Mouse (Mus musculus): ENCODE measurements around the gene 4933402J07Rik. TPM values are rescaled to one million over a fixed set of nuclear protein-coding genes. Genes with fewer than 3 reads are reported as not detected.

4933402J07Rik gene
- polyA plus RNA-seq, 1 experiment: not detected

GRCm38 (mm10) chr8:87631776-87632175 lies 68.1 kb downstream of the 4933402J07Rik start:
- Histone ChIP-seq H3K4me1 (ENCODE audit: control insufficient read depth, insufficient read depth, low read length) (no peaks in the 10 kb centered on the region), H3K4me3 (replicated peaks; ENCODE audit: control insufficient read depth, low read depth, low read length) (no peak overlapping the region)

DNA sequence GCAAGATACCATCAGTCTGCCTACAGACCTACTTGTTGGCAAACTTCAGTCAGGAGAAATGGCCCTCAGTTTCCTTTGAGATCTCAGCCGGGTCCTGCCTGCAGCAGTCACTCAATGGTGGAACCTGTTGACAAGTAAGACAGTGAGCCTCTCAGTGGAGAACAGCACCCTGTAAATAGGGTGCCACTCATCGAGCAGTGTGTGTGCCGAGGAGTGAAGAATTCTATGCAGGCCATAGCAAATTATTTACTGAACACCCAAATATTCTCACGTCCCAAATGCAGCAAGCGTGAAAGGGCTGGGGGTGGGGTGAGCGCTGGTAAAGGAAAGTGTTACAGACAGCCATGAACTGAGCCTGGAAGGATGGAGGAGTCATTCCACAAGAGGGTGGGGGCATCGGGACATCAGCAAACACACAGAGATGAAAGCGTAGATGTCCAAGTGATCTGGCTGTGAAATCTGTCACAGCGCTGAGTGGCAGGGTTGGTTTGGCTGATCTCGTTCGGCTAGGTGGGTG lies 72.6 kb downstream of the 4933402J07Rik start:
- no peak for TF ChIP-seq POLR2A (IDR thresholded peaks at IDR 0.05; ENCODE audit: borderline replicate concordance, control insufficient read depth, low read depth, low read length)
- no peak for TF ChIP-seq CTCF (IDR thresholded peaks at IDR 0.05; ENCODE audit: control insufficient read depth, insufficient read depth, low read length)
- H3K4me3 ChIP-seq (replicated peaks; ENCODE audit: control insufficient read depth, low read depth, low read length): no peak overlapping the region
- WGBS: 76% methylated on average over 11 of the region's 11 CpGs

More at GRCm38 (mm10) chr8:87631776-87632175, 68.1 kb downstream of the 4933402J07Rik start:
- TF ChIP-seq POLR2A (IDR thresholded peaks at IDR 0.05; ENCODE audit: borderline replicate concordance, control insufficient read depth, low read depth, low read length): no peak
- no peak for TF ChIP-seq CTCF (IDR thresholded peaks at IDR 0.05; ENCODE audit: control insufficient read depth, insufficient read depth, low read length)
- no peak overlapping the region for H3K27ac ChIP-seq (ENCODE audit: control insufficient read depth, insufficient read depth, low read depth, low read length, poor library complexity)
- 67% methylated on average over 7 of the region's 7 CpGs for WGBS

More for the DNA sequence above, 72.6 kb downstream of the 4933402J07Rik start:
- Histone ChIP-seq H3K27ac (ENCODE audit: control insufficient read depth, insufficient read depth, low read depth, low read length, poor library complexity) (no peak overlapping the region), H3K4me1 (ENCODE audit: control insufficient read depth, insufficient read depth, low read length) (no peaks in the 10 kb centered on the region)

Other genes with a start within 250 kb of the 4933402J07Rik start
- 2.8 and 4.2 TPM in 2 replicates for gene Cbln1, start 91.2 kb upstream of the 4933402J07Rik start, polyA plus RNA-seq (2011; ENCODE audit: insufficient read depth, insufficient read length, low replicate concordance, missing spikeins)

Data from bone marrow, adult 2 months (tissue).